Mouse (Mus musculus) gastrocnemius, postnatal 25 days (tissue): Measurements from ENCODE around the gene Ube2m. TPM values are rescaled to one million over a fixed set of nuclear protein-coding genes. Genes with fewer than 3 reads are reported as not detected.

Source experiments
- DNase-seq: peaks from one replicate; pipeline ENCODE4 v3.0.0; 2022
- total RNA-seq, 2 experiments: library from RNA; stranded (reverse); gene quantifications; 1 replicate in 1 of 2; 2 replicates in 1 of 2; pipeline ENCODE4 v1.2.3; 2021

The Ube2m gene
- total RNA-seq, 2 experiments from 2014 or later: 132 to 138 TPM

- DNase-seq: no peak
Observed at GRCm38 (mm10) chr7:13003380-13003779, 34.7 kb downstream of the Ube2m start.

DNA sequence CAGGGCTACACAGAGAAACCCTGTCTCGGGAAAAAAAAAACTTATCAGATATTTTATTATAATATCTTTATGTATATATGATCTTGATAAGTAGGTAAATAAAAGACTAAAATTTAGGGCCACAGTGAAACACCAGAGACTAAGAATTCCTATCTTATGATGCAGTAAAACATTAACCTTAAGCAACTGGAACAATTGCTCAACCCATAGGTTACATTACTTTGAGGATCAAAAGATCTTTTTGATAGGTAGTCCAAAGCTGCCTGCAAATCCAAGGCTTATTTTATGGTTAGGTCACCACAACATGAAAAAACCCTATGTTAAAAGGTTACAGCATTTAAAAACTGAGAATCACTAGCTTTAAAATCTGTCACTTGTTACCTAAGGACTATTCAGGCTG, 36.5 kb downstream of the Ube2m start:
- DNase-seq: no peak

DNA sequence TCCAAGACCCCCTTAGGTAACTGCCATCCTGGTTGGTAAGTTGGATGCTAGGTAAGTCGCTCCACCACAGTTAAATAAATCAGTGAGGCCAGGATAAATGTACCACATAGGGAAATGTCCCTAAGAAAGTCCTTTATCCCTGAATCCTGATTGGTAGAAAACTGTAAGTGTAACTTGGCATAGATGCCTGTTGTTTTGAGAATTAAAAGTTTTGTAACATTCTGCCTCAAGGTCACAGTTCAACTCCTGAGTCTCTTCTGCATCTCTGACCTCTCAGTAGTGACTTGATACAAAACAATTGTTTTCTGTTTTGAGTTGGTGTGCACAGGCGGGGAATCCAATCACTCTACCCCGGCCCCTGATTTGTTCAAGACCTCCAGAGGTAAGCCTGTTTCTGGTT, 39.2 kb downstream of the Ube2m start, which contains the start of gene Trim28:
Gene Trim28 (plus strand): TSS at position 264 of the 400 bp plus-strand sequence.
- DNase-seq: no peak

DNA sequence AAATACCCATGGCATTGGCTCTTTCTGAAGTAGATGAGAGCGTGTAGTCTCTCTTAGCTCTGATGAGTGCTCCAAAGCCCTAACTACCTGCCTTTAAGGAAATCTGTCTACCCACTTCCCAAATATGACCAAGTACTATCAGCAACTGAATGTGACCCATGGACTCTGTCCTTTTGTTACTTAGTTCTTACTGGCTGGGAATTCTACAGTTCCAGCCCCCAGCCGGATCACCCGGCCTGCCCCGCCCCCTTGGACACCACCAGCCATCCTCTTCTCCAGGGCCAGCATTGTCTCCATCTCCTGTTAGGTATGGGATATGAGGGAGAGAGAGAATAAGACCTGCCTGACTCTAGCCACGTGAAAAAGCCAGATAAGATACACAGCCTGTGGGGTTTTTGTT, 40.0 kb downstream of the Ube2m start, which contains the start of gene Slc27a5:
Gene Slc27a5 (minus strand): TSS at position 140 of the 400 bp plus-strand sequence.
- no peak for DNase-seq

DNA sequence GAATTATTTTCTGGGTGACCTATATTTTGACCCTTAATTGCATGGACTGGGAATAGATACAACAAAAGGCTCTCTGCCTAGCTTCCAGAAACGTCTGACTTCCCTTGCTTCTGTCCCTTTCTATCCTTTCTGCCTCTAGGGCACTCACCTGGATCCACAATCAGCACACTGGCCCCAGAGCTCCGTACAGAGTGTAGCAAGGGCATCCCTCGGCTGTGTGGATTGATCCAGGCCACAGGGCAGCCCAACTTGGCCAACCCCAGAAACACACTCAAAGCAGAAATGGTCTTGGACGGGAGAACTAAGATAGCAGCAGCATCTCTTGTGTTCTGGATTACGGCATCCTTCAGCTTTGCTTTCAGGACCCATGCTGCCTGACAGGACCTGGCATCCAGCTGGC, 40.8 kb downstream of the Ube2m start:
- DNase-seq: no peak

GRCm38 (mm10) chr7:12995862-12996261, 42.2 kb downstream of the Ube2m start:
- DNase-seq: no peak

- DNase-seq: no peak
Observed at GRCm38 (mm10) chr7:12993148-12993547, 44.9 kb downstream of the Ube2m start.

DNA sequence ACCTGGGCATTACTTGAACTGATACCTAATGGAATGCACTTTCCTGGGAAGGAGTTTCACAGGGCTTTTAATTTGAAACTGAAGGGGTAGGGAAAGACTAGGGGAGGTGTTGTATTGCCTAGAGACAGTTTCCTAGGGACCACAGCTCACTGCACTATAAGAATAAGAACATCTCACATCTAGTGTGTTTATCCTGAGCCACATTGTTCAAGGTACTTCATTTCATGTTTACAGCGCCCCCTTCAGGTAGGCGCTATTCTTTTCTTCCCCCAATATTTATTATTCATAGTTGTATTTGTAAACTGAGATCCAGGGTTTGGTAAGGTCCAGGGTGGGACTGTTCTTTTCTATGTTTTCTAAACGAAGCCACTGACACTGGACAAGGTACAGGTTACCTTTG, 45.9 kb downstream of the Ube2m start:
- no peak for DNase-seq

DNA sequence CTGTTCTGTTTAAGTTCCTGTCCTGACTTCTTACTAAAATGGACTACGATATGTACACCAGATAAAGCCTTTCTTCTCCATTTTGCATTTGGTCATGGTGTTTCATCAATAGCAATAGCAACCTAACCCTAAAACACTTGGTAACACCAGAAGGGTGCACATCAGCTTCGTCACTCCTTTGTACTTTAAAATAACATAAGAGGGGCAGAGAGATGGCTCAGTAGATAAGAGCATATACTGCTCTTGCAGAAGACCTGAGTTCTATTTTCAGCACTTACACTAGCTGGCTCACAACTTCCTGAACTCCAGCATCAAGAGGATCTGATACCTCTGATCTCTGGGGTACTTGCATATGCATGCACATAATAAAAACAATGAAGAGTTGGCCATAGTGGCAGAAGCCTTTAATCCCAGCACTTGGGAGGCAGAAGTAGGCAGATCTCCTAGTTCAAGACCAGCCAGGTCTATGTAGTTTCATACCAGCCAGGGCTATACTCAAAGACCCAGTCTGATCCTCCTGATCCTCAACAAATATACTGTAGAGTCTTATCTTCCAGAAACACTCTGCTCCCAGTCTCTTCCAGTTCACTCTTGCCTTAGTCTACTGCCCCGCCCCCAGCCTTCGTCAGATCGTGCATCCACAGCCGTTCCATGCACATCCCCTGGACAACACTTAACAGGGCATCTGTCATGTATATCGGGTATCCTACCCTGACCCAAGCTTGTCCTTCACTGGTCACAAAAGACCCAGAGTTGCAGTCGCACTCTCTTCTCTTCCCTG, 50.5 kb downstream of the Ube2m start:
- DNase-seq: no peak

DNA sequence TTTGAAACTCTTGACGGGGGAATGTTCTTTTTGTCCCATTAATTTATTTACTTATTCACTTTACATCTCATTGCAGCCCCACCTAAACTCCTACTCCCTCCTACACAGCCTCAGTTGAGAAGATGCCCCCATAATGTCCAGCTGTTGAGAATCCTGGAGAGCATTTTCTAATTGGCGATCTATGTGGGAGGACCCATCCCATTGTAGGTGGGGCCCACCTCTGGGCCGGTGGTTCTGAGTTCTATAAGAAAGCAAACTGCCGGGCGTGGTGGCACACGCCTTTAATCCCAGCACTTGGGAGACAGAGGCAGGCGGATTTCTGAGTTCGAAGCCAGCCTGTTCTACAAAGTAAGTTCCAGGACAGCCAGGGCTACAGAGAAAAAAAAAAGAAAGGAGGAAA, 51.2 kb downstream of the Ube2m start:
- DNase-seq: no peak

- DNase-seq: no peak
Observed at GRCm38 (mm10) chr7:12985724-12986123, 52.4 kb downstream of the Ube2m start.

Other genes starting within 250 kb of the Ube2m start
- gene Zscan18, start 234.6 kb downstream of the Ube2m start, total RNA-seq: 1 to 10 TPM; 1.4 to 1.6 TPM
- 1 to 10 TPM; 3.7 to 4.6 TPM for gene Zfp329, start 219.4 kb downstream of the Ube2m start, total RNA-seq
- 10 to 100 TPM in 1 of 2 experiments, 1 to 10 TPM in 1; 8.9 to 10.3 TPM for gene Zfp110, start 203.5 kb downstream of the Ube2m start, total RNA-seq
- gene Zfp128, start 157.1 kb downstream of the Ube2m start, total RNA-seq: 1 to 10 TPM; 2.4 TPM
- gene Zscan22, start 140.5 kb downstream of the Ube2m start, total RNA-seq: 1 to 10 TPM; 2.7 to 3.4 TPM
- gene Rps5, start 116.0 kb downstream of the Ube2m start, total RNA-seq: 100 to 1,000 TPM; 498 to 510 TPM
- gene Rnf225, start 110.9 kb downstream of the Ube2m start, total RNA-seq: under 1 TPM; 0.21 to 0.33 TPM
- 1 to 10 TPM; 2.0 to 2.2 TPM for gene Zfp324, start 72.4 kb downstream of the Ube2m start, total RNA-seq
- gene Zfp446, start 60.4 kb downstream of the Ube2m start, total RNA-seq: 1 to 10 TPM; 2.1 to 2.4 TPM
- not detected for gene Slc27a5, start 40.1 kb downstream of the Ube2m start, total RNA-seq
- gene Trim28, start 39.2 kb downstream of the Ube2m start, total RNA-seq: 10 to 100 TPM; 59.1 to 60.7 TPM
- 1 to 10 TPM; 2.7 to 4.9 TPM for gene Zbtb45, start 28.2 kb downstream of the Ube2m start, total RNA-seq
- gene Chmp2a, start 3.5 kb downstream of the Ube2m start, total RNA-seq: 10 to 100 TPM; 76.1 to 89.9 TPM
- under 1 TPM; 0.54 to 0.75 TPM for gene Mzf1, start 16.5 kb upstream of the Ube2m start, total RNA-seq
- not detected for gene Vmn1r85, start 56.9 kb upstream of the Ube2m start, total RNA-seq
- gene Vmn1r86, start 81.6 kb upstream of the Ube2m start, total RNA-seq: not detected
- not detected for gene Vmn1r87, start 101.9 kb upstream of the Ube2m start, total RNA-seq
- under 1 TPM; 0.03 to 0.10 TPM for gene Vmn1r88, start 121.3 kb upstream of the Ube2m start, total RNA-seq
- not detected for gene Vmn1r89, start 174.7 kb upstream of the Ube2m start, total RNA-seq
- 1 to 10 TPM in 1 of 2 experiments, under 1 TPM in 1; 1.00 to 2.4 TPM for gene Lig1, start 239.0 kb upstream of the Ube2m start, total RNA-seq
- 1 to 10 TPM; 7.6 to 8.0 TPM for gene Zswim9, start 240.4 kb upstream of the Ube2m start, total RNA-seq